Mouse (Mus musculus): Measurements from ENCODE around the gene Nsmce4a.

Nsmce4a gene

GRCm38 (mm10) chr7:130577388-130578003 is 4.6 kb upstream of the Nsmce4a start, which contains the start of gene Tacc2:
TSS of gene Tacc2 (plus strand) at chr7:130577438.
- peak; percentile 21 for DNase-seq

- peak; percentile 71 for DNase-seq
These were observed 4.1 kb upstream of the Nsmce4a start for GRCm38 (mm10) chr7:130576981-130577380.

GRCm38 (mm10) chr7:130574211-130574991 is 1.5 kb upstream of the Nsmce4a start:
- peak; percentile 77 for DNase-seq

- DNase-seq = no peak
These were observed 828 bp upstream of the Nsmce4a start for GRCm38 (mm10) chr7:130573746-130574145.

- DNase-seq = no peak
These were observed 2.4 kb downstream of the Nsmce4a start for GRCm38 (mm10) chr7:130570472-130570871.

GRCm38 (mm10) chr7:130568783-130569436 is 4.0 kb downstream of the Nsmce4a start:
- no peak for DNase-seq

- DNase-seq = no peak
These were observed 8.3 kb downstream of the Nsmce4a start for GRCm38 (mm10) chr7:130564596-130564995.

GRCm38 (mm10) chr7:130563880-130564279 is 9.0 kb downstream of the Nsmce4a start:
- no peak for DNase-seq

GRCm38 (mm10) chr7:130563276-130563675 is 9.6 kb downstream of the Nsmce4a start:
- DNase-seq = no peak

- DNase-seq = no peak
These were observed 12.0 kb downstream of the Nsmce4a start for GRCm38 (mm10) chr7:130560933-130561332.

- DNase-seq = peak; percentile 16
These were observed 14.3 kb downstream of the Nsmce4a start for GRCm38 (mm10) chr7:130558592-130558991.

- DNase-seq = no peak
These were observed 17.3 kb downstream of the Nsmce4a start for GRCm38 (mm10) chr7:130555597-130555996.

- no peak for DNase-seq
These were observed 19.6 kb downstream of the Nsmce4a start for GRCm38 (mm10) chr7:130553321-130553720.

GRCm38 (mm10) chr7:130552780-130553179 is 20.1 kb downstream of the Nsmce4a start:
- peak; percentile 21 for DNase-seq

- DNase-seq = no peak
These were observed 25.2 kb downstream of the Nsmce4a start for GRCm38 (mm10) chr7:130547635-130548175.

- DNase-seq = peak; percentile 95
These were observed 26.0 kb downstream of the Nsmce4a start for GRCm38 (mm10) chr7:130546791-130547484.

- DNase-seq = peak; percentile 12
These were observed 26.5 kb downstream of the Nsmce4a start for GRCm38 (mm10) chr7:130546421-130546790.

- no peak for DNase-seq
These were observed 27.0 kb downstream of the Nsmce4a start for GRCm38 (mm10) chr7:130545893-130546292.

- no peak for DNase-seq
These were observed 27.5 kb downstream of the Nsmce4a start for GRCm38 (mm10) chr7:130545401-130545800.

GRCm38 (mm10) chr7:130543181-130543580 is 29.7 kb downstream of the Nsmce4a start:
- no peak for DNase-seq

- no peak for DNase-seq
These were observed 32.7 kb downstream of the Nsmce4a start for GRCm38 (mm10) chr7:130540176-130540575.

GRCm38 (mm10) chr7:130537068-130537467 is 35.9 kb downstream of the Nsmce4a start:
- no peak for DNase-seq

GRCm38 (mm10) chr7:130535174-130535573 is 37.7 kb downstream of the Nsmce4a start:
- DNase-seq = no peak

Data from lung, postnatal 36 days (tissue).